Mouse (Mus musculus) embryo, embryonic 11 days (tissue): ENCODE measurements around the gene Calm3.
A peak's percentile ranks its signal among the peaks of the same experiment; 100 is the strongest.

ENCODE experiments used
- DNase-seq: peaks from one replicate; pipeline ENCODE4 v3.0.0-alpha.2; 2015

Calm3 gene

GRCm38 (mm10) chr7:16885905-16886304 is 38.0 kb downstream of the Calm3 start:
- no peak for DNase-seq

GRCm38 (mm10) chr7:16885271-16885776 is 38.6 kb downstream of the Calm3 start:
- DNase-seq: peak; percentile 68

GRCm38 (mm10) chr7:16884334-16884733 is 39.6 kb downstream of the Calm3 start:
- no peak for DNase-seq

GRCm38 (mm10) chr7:16883162-16883561 is 40.8 kb downstream of the Calm3 start:
- DNase-seq: no peak

GRCm38 (mm10) chr7:16880615-16881014 is 43.3 kb downstream of the Calm3 start:
- DNase-seq: peak; percentile 46

- peak; percentile 94 for DNase-seq
These were observed 43.9 kb downstream of the Calm3 start for GRCm38 (mm10) chr7:16879796-16880547.

GRCm38 (mm10) chr7:16877717-16878116 is 46.2 kb downstream of the Calm3 start:
- DNase-seq: no peak

- peak; percentile 94 for DNase-seq
These were observed 47.3 kb downstream of the Calm3 start for GRCm38 (mm10) chr7:16876608-16877007.

- DNase-seq: peak; percentile 22
These were observed 47.9 kb downstream of the Calm3 start for GRCm38 (mm10) chr7:16876006-16876405.

- no peak for DNase-seq
These were observed 48.6 kb downstream of the Calm3 start for GRCm38 (mm10) chr7:16875326-16875725.

GRCm38 (mm10) chr7:16875310-16875325 is 48.8 kb downstream of the Calm3 start, which contains the start of gene Dact3:
TSS of gene Dact3 (plus strand) at chr7:16875317.
- no peak for DNase-seq

- peak; percentile 100 for DNase-seq
These were observed 49.1 kb downstream of the Calm3 start for GRCm38 (mm10) chr7:16874756-16875309.

- peak; percentile 86 for DNase-seq
These were observed 49.7 kb downstream of the Calm3 start for GRCm38 (mm10) chr7:16874190-16874589.

- DNase-seq: no peak
These were observed 50.5 kb downstream of the Calm3 start for GRCm38 (mm10) chr7:16873392-16873791.

GRCm38 (mm10) chr7:16872478-16872877 is 51.4 kb downstream of the Calm3 start:
- no peak for DNase-seq

GRCm38 (mm10) chr7:16871600-16871999 is 52.3 kb downstream of the Calm3 start:
- DNase-seq: no peak

GRCm38 (mm10) chr7:16869497-16869896 is 54.4 kb downstream of the Calm3 start:
- DNase-seq: peak; percentile 85

- DNase-seq: no peak
These were observed 56.4 kb downstream of the Calm3 start for GRCm38 (mm10) chr7:16867488-16867887.
